Mouse (Mus musculus) lung, adult 18-20 months (tissue): Measurements from ENCODE around the gene Catip.
A peak's percentile ranks its signal among the peaks of the same experiment; 100 is the strongest.
"Not testable (repeated sequence)": the region's sequence is repeated elsewhere in the genome, so short reads cannot be mapped to it uniquely, and the experiment has no call there.

Source experiments
- DNase-seq, 2 experiments: peaks; one replicate each; pipeline ENCODE4 v3.0.0; 2022; ENCODE audit warnings: mixed read lengths in 2 of 2

Catip gene

DNA sequence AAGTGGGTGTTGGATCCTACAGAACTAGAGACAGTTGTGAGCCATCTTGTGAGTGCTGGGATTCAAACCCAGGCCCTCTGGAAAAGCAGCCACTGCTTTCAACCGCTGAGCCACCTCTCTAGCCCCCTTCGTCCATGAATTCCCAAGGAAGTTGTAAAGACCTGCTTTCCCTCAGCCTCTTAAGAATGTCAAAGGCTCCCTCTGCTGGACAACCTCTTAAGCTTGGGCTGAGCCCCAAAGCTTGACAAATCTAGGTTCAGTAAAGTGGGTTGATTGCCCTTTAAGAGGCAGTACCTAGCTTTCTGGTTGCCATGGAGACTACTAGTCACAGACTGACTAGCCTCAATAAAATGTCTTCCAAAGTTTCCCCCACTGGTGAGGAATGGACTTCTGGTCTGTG is at the start of gene Catip:
Gene Catip (plus strand): TSS at position 297 of the 400 bp plus-strand sequence.
- peak; percentile 74 to 87 for DNase-seq

- peak; percentile 51 to 83 for DNase-seq
Observed at GRCm38 (mm10) chr1:74313049-74313692, 48.7 kb upstream of the Catip start.

- DNase-seq = no peak
Observed at GRCm38 (mm10) chr1:74314796-74315195, 47.1 kb upstream of the Catip start.

DNA sequence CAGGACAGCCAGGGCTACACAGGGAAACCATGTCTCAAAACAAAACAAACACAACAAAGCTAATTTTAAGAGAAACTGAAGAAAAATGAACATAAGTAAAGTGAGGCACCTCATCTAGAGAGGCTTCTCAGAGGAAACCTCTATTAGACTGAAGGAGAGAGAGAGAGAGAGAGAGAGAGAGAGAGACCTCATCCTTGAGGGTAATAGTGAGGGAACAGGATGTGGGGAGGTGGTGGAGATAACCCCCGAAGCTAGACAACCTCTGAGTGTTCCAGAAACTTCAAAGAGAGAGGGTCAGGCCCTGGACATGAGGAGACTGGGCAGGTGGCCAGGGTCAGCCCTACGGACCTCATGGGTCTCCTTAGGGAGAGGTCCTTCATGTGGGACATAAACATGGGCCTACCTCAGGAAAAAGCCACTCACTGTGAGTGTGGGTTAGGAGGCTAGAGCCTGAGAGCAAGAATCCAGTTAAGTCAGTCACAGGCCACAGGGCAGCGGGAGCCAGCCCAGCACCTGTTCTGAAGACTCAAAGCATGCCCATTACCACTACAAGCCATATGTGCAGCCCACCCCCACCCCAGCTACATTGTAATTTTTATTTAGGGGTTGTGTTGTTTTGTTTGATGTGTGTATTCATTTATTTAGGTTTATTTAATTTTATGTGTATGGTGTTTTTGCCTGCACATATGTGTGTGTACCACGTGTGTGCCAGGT is 45.6 kb upstream of the Catip start:
- DNase-seq = no peak

DNA sequence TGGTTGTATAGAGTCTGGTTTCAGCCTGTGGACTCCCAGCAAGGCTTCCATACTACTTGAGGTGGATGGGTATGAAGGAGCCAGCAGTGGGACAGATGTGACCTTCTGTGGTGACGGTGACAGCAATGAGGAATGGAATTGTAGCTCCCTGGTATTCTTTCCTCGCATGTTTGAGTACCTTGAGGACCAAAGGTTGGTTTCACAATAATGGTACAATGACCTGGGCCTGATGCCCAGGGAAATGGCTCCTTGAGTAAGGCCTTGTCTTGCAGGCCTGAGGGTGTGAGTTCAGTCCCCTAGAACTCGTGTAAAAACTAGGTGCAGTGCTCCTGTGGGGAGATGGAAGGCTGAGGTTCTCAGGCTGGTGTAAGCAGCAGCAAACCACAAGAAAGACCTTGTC is 43.2 kb upstream of the Catip start:
- DNase-seq = no peak

- DNase-seq = no peak
Observed at GRCm38 (mm10) chr1:74321396-74321795, 40.5 kb upstream of the Catip start.

GRCm38 (mm10) chr1:74326916-74327315 is 35.0 kb upstream of the Catip start:
- not testable (repeated sequence) for DNase-seq

- peak in 1 of 2 experiments; percentile 38 for DNase-seq
Observed at GRCm38 (mm10) chr1:74329899-74330431, 31.9 kb upstream of the Catip start.

DNA sequence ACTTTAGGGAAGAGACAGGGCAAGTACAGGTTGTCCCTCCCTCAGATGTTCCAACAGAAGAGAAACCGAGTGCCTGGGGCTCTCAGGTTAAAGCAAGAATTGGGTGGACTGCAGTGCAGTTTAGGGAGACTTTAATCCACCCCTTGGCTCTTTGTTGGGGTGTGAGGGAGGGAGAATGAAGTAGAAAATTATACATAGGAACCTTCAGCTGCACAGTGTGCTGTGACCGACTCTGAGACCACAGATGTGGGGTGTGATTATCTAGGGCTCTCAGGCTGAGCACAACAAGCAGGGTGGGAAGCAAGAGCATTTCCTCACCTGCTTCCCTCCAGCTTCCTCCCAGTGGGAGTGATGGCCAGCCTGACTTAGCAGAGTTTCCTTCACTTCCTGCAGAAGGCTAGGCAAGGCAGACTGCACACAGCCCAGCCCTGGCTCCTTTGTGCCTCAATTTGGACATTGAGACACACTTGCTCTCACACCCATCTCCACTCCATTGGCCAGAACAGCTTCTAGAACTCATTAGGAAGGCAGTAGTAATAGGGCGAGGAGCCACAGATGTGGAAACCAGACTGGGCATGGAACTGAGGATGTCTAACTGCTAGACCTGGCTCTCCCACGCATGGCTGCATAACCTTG is 30.7 kb upstream of the Catip start:
- peak in 1 of 2 experiments; percentile 43 for DNase-seq

DNA sequence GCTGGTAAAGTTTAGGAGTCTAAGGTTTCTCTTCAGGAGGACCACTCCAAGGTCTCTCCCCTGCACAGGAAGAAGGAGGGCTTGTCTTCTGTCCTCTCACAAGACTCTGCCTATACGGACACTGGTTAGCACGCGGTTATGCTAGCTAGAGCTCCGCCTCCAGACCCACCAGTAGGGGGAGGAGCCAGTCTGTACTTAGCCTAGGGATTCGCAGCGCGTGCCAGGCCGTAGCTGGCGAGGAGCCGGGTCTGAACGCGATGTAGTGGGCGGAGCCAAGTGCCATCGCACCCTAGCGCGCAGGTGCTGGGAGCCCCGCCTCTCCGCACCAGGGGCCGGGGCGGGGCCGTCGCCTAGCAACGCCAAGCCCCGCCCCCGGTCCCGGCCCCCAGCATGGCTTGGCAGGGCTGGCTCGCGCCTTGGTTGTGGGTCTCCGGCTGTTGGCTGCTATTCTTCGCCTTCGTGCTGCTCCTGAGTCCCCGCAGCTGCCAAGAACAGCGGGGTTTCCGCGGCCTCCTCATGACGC is 29.6 kb upstream of the Catip start:
- DNase-seq = peak; percentile 96 to 98

DNA sequence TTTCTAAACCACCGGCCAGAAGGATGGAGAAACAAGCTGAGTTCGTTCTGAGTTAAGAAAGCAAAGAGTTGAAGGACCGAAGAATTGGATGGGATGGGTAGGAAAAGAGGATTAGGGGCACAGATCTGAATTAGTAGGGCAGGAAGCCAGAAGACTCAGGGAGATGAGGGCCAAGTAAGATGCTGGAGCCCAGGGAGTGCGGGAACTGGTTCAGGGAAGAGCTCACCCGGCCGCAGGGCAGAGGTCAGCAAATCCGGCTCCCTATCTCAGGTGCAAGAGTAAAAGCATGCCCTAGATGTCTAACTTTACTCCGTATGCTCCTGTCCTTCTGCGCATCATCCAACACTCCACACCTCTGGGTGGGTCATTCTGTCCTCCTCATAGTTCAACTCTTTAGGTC is 29.0 kb upstream of the Catip start:
- DNase-seq = no peak

- DNase-seq = no peak
Observed at GRCm38 (mm10) chr1:74334607-74335006, 27.3 kb upstream of the Catip start.

GRCm38 (mm10) chr1:74335033-74335432 is 26.9 kb upstream of the Catip start:
- DNase-seq = no peak

DNA sequence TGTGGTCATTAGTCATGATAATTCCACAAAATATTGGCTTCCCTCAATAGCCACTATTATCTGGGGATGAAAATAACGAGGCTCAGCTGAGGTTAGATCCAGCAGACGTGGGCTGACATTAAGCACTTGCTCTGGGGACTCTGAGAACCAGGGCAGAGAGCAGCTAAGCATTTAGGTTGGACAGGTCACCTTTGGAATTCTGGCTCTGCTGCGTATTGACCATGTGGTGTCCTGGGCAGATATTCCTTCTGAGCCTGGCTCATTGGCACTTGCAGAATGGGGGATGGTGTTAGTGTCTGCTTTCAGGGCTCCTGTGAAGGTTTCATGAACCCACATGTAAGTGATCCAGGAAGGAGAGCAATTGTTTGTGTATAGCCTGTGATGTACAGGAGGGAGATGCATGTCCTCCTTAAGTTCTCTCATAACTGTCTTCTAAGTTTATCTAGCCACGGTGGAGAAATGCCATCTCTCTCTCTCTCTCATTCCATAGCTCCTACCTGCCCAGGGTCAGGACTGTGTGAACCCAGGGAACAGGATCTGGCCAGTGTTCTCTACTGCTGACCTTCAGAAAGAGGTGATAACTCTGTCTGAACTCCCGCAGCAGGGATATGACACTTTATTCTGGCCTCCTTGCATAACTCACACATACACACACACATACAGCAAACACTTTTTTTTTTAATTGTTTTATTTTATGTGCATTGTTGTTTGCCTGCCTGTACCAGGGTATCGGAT is 26.3 kb upstream of the Catip start:
- no peak for DNase-seq

GRCm38 (mm10) chr1:74337241-74337771 is 24.6 kb upstream of the Catip start:
- no peak for DNase-seq

- no peak for DNase-seq
Observed at GRCm38 (mm10) chr1:74338013-74338412, 23.9 kb upstream of the Catip start.

- DNase-seq = no peak
Observed at GRCm38 (mm10) chr1:74338626-74339025, 23.3 kb upstream of the Catip start.

DNA sequence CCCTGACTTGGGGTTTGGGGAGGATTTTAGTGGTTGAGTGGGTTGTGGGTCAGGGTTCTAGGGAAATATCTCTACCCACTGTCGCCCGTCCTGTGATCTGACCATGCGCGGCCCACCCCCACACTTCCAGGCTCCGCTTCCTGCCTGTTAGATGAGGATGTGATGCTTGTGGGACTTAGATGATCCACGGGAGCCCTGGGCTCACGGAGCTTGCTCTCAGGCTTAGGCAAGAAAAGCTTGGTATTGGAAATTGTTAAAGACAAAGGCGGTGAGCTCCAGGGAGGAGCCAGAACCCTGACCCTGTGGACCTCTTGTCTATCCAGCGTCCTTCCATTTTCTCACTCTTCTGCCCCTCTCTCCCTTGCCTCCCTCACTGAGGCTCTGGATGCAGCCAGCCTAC is 22.0 kb upstream of the Catip start:
- DNase-seq = no peak

GRCm38 (mm10) chr1:74340361-74340764 is 21.5 kb upstream of the Catip start:
- DNase-seq = peak; percentile 53 to 58

- DNase-seq = not testable (repeated sequence)
Observed at GRCm38 (mm10) chr1:74340992-74341391, 20.9 kb upstream of the Catip start.

- no peak for DNase-seq
Observed at GRCm38 (mm10) chr1:74341898-74342297, 20.0 kb upstream of the Catip start.

GRCm38 (mm10) chr1:74342308-74342707 is 19.6 kb upstream of the Catip start:
- no peak for DNase-seq
